Mouse (Mus musculus) right cerebral cortex, postnatal 14 days (tissue): ENCODE measurements at regions not wholly inside any gene's neighbourhood (a gene's known extent, or its start where the extent isn't known, plus 50 kb on each side); places are given as distances from the start of the nearest gene placed in this dataset.

Source experiments
- DNase-seq: peaks from one replicate; pipeline ENCODE4 v3.0.0; 2022

- no peak for DNase-seq
Observed at GRCm38 (mm10) chr15:51675291-51675690, 2209.4 kb upstream of the Gm7489 start.

DNA sequence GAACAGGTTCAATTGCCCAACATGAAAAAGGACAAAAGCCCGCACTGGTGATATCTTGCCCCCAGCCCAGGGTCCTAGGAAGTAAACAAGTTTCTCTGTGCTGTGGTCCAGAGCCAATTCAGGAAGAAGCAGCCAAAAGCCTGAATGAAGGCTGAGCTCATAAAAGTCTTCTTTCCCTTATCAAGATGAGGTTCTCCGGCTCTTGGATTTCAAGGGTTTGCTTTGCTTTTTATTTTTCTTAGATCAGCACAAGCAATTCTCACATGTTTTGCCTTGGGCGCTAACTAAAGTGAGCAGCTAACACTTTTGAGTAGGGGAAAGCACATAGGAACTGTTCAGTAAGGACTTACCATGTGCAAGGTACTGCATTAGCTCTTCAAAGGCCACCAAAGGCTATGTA, 2208.0 kb upstream of the Gm7489 start:
- no peak for DNase-seq

- DNase-seq = no peak
Observed at GRCm38 (mm10) chr15:51677266-51677665, 2207.4 kb upstream of the Gm7489 start.

DNA sequence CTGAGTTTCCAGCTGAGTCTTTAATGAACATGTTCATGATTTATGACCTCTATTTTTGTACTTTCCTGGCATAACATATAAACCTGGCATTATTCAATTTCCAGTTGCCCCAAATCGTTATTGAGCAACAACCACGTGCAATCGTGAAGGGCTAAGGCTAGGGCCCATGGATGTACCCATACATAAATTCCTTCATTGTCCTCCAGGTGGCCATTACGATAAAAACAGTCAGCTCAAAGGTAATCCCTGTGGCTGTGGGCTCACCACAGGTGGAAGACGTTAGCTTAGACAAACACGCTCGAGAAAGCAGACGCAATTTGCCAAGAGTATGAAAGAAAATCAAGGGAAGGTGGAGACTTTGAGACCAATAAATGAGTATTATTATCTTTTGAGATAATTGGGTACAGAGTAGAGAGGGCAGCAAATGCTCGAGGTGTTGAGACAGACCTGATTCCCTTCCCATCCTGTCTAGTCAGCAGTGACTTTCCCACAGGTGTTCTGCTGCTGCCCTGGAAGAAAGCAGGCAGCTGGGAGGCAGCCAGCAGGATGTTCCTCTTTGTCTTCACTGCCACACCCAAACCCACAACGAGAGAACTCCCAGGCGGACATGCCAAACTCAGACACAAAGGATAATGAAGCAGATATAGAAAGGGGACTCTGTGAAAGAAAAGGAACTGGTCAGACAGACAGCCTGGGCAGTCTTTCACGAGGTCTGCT, 2205.4 kb upstream of the Gm7489 start:
- no peak for DNase-seq

DNA sequence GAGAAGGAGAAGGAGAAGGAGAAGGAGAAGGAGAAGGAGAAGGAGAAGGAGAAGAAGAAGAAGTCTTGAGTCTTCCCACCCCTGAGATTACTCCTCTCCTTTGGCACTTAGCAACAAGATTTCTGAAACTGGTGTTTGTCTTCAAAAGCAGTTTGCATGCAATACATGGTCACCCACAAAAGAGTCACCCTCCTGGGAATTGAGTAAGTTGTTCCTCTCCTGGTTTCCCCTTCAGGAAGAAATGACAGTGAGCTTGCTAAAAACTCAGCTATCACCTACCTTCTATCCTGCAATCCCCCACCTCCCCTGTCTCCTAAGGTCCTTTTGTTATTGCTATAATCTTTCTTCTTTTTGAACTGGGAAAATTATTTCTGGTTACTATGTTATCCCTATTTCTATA, 2204.2 kb upstream of the Gm7489 start:
- DNase-seq = no peak

- DNase-seq = no peak
Observed at GRCm38 (mm10) chr15:51681191-51681590, 2203.5 kb upstream of the Gm7489 start.

DNA sequence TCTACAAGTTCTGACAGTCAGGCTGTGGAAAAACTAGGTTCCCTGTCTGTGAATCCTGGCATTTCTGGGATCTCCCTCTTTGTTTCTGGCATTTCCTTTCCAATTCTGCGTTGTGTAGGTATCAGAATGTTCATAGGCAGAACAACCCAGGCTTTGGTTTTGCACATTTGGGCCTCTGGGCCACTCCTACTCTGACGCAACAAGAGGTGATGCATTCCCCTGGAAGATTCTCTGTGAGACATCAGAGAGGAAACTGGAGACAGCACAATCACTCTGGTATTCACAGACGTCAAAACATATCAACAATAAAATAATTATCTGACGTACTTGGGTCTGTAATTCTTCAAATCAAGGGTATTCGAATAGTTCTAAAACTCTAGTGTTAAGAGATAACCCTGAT, 2202.4 kb upstream of the Gm7489 start:
- DNase-seq = no peak

- DNase-seq = no peak
Observed at GRCm38 (mm10) chr15:51687007-51687540, 2197.6 kb upstream of the Gm7489 start.

GRCm38 (mm10) chr15:51689498-51689897, 2195.2 kb upstream of the Gm7489 start:
- DNase-seq = no peak

- no peak for DNase-seq
Observed at GRCm38 (mm10) chr15:51692671-51693070, 2192.0 kb upstream of the Gm7489 start.

- peak; percentile 40 for DNase-seq
Observed at GRCm38 (mm10) chr15:51696344-51697016, 2188.2 kb upstream of the Gm7489 start.

- no peak for DNase-seq
Observed at GRCm38 (mm10) chr15:51704198-51704597, 2180.5 kb upstream of the Gm7489 start.

GRCm38 (mm10) chr15:51709871-51710655, 2174.6 kb upstream of the Gm7489 start:
- peak; percentile 71 for DNase-seq

DNA sequence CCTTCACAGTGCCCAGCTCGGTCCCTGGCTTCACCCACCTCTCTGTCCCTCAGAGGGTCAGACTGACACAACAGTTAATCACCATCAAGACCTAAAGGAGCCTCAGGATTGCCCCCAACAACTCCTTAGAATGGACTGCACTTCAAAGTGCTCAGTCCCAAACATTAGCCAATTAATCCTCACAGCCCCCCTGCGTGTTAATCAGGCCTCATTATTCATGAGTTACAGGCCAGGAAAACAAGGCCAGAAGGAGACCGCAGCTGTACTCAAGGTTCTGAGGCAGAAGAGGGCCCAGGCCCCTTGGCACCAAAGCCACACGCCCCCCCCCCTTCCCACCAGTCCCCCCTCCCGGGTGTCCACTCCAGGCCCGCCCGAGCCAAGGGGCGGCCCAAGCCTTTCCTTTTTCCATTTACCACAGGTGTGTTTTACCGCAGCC, 2163.8 kb upstream of the Gm7489 start:
- DNase-seq = no peak

DNA sequence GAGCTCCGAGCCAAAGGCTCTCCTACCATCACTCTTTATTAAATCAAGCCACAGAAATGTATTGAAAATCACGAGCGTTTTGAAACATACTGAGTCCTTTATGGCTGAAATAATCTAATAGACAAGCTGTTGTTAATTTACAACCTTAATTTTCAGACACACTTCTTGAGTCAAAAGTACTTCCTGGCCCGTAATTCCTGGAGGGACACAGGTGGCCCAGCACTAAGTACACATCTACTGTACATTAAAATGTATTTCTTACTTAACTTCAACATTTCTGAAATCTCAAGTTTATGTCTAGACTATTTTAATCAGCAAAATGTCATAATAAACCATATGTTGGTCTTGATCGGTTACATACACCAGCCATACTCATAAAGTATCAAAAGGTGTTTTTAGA, 2163.3 kb upstream of the Gm7489 start:
- no peak for DNase-seq

GRCm38 (mm10) chr15:51724127-51724526, 2160.6 kb upstream of the Gm7489 start:
- DNase-seq = peak; percentile 6

DNA sequence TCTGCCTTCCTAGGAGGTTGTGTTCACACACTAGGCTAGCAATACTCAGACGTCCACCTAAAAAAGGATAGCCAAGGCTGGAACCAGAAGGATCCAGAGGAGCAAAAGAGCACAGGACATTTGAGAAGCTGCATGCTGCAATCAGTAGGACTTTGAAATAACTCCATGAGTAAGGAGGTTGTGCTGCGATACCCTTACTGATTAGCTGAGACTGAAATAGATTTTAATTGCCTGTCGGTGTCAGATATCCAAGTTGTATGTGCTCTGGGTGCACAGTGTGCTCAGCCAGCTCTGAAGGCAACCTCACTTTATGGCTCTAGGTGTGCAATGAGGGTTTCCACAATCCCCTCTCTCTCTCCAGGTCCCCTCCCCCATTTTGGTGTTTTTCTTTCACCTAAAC, 2159.2 kb upstream of the Gm7489 start:
- no peak for DNase-seq

GRCm38 (mm10) chr15:51730106-51730505, 2154.6 kb upstream of the Gm7489 start:
- DNase-seq = no peak

DNA sequence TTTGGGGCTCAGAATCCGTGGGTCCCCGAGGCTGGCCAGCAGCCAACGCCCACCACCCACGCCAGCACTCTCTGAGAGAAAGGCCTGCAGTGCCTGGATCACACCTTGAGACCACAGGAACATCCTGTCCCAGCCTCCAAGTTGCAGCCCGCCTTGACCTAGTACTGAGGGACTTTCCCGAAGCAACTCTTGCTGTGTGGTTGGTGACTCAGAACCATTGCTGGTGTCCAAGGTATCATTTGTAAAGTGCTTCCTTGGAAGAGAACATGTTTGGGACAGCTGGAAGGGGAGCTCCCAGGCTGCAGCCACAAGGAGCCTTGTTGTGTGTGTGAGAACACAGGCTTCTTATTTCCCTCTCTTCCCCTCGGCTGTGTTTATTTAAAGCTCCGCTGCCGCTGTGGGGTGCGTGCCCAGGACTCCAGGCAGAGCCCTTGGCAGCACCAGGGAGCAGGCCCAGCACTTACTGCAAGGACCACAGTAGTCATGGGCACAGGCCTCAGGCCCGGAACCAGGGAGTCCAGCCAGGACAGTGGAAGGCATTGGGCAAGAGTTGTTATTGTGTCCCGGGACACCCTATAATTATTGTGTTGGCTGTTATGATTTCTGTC, 2153.8 kb upstream of the Gm7489 start:
- peak; percentile 10 for DNase-seq

- no peak for DNase-seq
Observed at GRCm38 (mm10) chr15:51734194-51734593, 2150.5 kb upstream of the Gm7489 start.
